Mouse (Mus musculus): Measurements from ENCODE around the gene Far2.

DNA sequence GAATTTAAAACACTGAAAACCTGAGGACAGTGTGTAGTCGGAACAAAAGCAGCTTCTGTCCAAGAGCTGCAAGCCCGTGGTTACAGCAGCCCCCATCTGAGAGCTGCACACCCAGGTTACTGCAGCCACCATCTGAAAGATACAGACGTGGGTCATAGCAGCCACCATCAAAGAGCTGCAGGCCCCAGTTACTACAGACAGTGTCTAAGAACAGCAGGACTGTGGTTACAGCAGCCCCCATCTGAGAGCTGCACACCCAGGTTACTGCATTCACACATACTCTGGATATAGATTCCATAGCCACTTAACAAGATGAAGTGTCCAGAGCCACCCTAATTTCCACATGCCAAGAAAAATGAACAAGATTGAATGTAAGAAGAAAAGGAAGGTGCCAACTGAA lies 180.5 kb downstream of the Far2 start:
- TF ChIP-seq GATA1 (IDR thresholded peaks at IDR 0.05; ENCODE audit: borderline replicate concordance, low read length) (no peak), GATA2 (IDR thresholded peaks at IDR 0.05; ENCODE audit: borderline replicate concordance, low read depth, low read length) (no peak)

Measured in G1E (cell line).